10 mouse cellular contexts compared by ENCODE assay signal in the genomic region with DNA sequence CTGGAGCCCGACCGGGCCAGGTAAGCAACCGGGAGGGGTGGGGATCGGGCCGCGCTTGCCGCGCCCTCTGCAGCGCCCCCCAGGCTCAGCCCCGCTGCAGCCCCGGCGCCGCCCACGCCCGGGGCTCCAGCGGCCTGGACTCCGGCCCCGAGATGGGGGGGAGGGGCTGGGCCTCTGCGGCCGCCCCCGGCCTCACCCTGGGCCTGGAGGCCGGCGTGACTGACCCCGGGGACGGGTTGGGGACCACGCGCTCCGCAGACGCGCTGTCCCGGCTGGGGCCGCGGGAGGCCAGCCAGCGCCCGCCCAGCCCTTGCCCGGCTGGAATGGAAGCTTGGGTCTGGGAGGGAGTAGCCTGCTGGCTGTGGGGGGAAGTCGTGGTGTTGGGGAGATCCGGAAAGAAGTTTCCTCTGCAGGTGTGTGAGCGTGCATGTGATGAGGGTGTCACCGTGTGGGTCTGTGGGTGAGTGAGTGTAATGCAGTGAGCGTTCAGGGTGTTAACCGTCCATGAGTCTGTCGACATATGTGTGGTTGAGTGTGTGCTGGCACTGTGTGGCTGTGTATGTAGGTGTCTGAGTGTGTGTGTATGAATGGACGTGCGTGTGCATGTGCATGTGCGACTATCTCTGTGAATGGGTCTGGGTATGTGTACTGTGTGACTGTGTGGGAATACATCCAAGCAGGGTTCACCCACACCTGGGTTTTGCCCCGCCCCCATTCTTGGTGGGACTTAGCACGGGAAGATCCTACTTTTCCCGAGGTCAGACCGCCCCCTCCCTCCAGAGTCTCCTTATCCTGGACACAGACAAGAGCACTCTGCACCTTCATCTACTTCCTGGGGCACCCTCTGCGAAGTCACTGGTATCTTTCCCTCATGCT. TPM values are rescaled to one million over a fixed set of nuclear protein-coding genes. Genes with fewer than 3 reads are reported as not detected.
DNase-seq lines count a peak whose midpoint lies in the region; ATAC-seq lines count a peak whose summit lies in the region.
"Had no signal": no experiment of that assay in that cellular context is flagged by ENCODE, and none has a peak within 500 bp of the region (broad histone marks: within the 10 kb centered on the region; RNA-seq: fewer than 3 reads in every experiment).

No protein-coding gene starts in this region.

- no peak overlapping the region for H3K27ac ChIP-seq in forebrain, embryonic 11.5 days (ENCODE audit: low read depth, low read length)
- no peak overlapping the region for H3K27ac ChIP-seq in intestine, embryonic 14.5 days (ENCODE audit: low read depth)

- H3K27me3 ChIP-seq in forebrain, embryonic 11.5 days (ENCODE audit: control insufficient read depth, insufficient read depth, low read length), result peaks cover 27% of the 10 kb centered on the region
- H3K27me3 ChIP-seq in intestine, embryonic 14.5 days (replicated peaks; ENCODE audit: control insufficient read depth, insufficient read depth, low read length), result peaks cover 59% of the 10 kb centered on the region

- WGBS in forebrain, embryonic 11.5 days, result 3% methylated on average over 36 of the region's 51 CpGs
- 3% methylated on average over 43 of the region's 51 CpGs for WGBS in intestine, embryonic 14.5 days

- H3K36me3 ChIP-seq in forebrain, embryonic 11.5 days (ENCODE audit: control insufficient read depth, insufficient read depth, low read length), result no peaks in the 10 kb centered on the region
- H3K36me3 ChIP-seq in intestine, embryonic 14.5 days (ENCODE audit: control insufficient read depth, insufficient read depth, low read length), result no peaks in the 10 kb centered on the region
- H3K36me3 ChIP-seq: G1E had no signal

- H3K9ac ChIP-seq in forebrain, embryonic 11.5 days (ENCODE audit: low read length), result peak overlapping the region; percentile 80
- H3K9ac ChIP-seq in intestine, embryonic 14.5 days (ENCODE audit: low read length), result peak overlapping the region; percentile 41

- peaks cover 7% of the 10 kb centered on the region; the same call in 1 of the 2 replicates for H3K4me1 ChIP-seq in forebrain, embryonic 11.5 days (replicated peaks; ENCODE audit: control insufficient read depth, insufficient read depth, low read length)
- H3K4me1 ChIP-seq in intestine, embryonic 14.5 days (replicated peaks; ENCODE audit: control insufficient read depth, insufficient read depth, low read length), result no peaks in the 10 kb centered on the region; the same call in 1 of the 2 replicates

- ATAC-seq in forebrain, embryonic 11.5 days (replicated peaks; ENCODE audit: low FRiP score), result peak; percentile 53
- peak; percentile 63 for ATAC-seq in intestine, embryonic 14.5 days (replicated peaks; ENCODE audit: low FRiP score, low TSS enrichment, low read depth)
- ATAC-seq in megakaryocyte-erythroid progenitor cell, adult 5-6 weeks (replicated peaks; ENCODE audit: low FRiP score, low TSS enrichment, poor library complexity, severe bottlenecking), result peak; percentile 40; the same call in 1 of the 2 replicates

- peak overlapping the region; percentile 99 for H3K4me2 ChIP-seq in forebrain, embryonic 11.5 days (ENCODE audit: low read depth, low read length, severe bottlenecking)
- H3K4me2 ChIP-seq in intestine, embryonic 14.5 days (ENCODE audit: low read length), result peak overlapping the region; percentile 99

- peak overlapping the region; percentile 71 for H3K4me3 ChIP-seq in forebrain, embryonic 11.5 days (ENCODE audit: low read depth, low read length)
- peak overlapping the region; percentile 59 for H3K4me3 ChIP-seq in intestine, embryonic 14.5 days (ENCODE audit: low read depth, low read length)

- H3K9me3 ChIP-seq in forebrain, embryonic 11.5 days (ENCODE audit: control insufficient read depth, low read length), result no peaks in the 10 kb centered on the region
- no peaks in the 10 kb centered on the region for H3K9me3 ChIP-seq in intestine, embryonic 14.5 days (ENCODE audit: control insufficient read depth, low read length)

- peak; percentile 16 for DNase-seq in gastrocnemius, postnatal 10 days
- DNase-seq in gastrocnemius, postnatal 14 days, result no peak
- peak; percentile 2 for DNase-seq in thymus, postnatal 25 days
- no peak for DNase-seq in thymus, postnatal 10 days (ENCODE audit: low spot score in 2 of 2)
- DNase-seq in forebrain, embryonic 11.5 days (ENCODE audit: low spot score), result peak; percentile 78
- peak; percentile 67 for DNase-seq in intestine, embryonic 14.5 days (ENCODE audit: low spot score)
- DNase-seq in c-Kit-positive CD71-positive TER-119-positive erythroid progenitor cells, embryonic 14.5 days (ENCODE audit: low spot score), result no peak

- intact Hi-C loops in gastrocnemius, postnatal 14 days (cut with DNase I; ENCODE audit: low total_unique reads), result no loop called here

RNA-seq across cellular contexts. Expression of a gene that starts 0.6 kb away (rescaled TPM):
- total RNA-seq in gastrocnemius, postnatal 10 days (2021), result under 1 TPM; 0.68 to 0.78 TPM
- total RNA-seq in gastrocnemius, postnatal 14 days (2021), result under 1 TPM; 0.18 to 0.27 TPM
- polyA plus RNA-seq in forebrain, embryonic 11.5 days (2014; fragmentation: Nextera tagmentation; extraction: Ambion mirVana), result 3.1 and 4.2 TPM in 2 replicates
- polyA plus RNA-seq in intestine, embryonic 14.5 days (2014; fragmentation: Nextera tagmentation; extraction: Ambion mirVana), result 1.5 and 1.6 TPM in 2 replicates
- total RNA-seq in megakaryocyte-erythroid progenitor cell, adult 5-6 weeks (2014; fragmentation: Nextera tagmentation), result not detected in 2 replicates
- total RNA-seq in megakaryocyte-erythroid progenitor cell, adult 5-6 weeks (2017), result not detected in 2 replicates
- total RNA-seq: hematopoietic stem cell, adult 5-6 weeks had no signal
- polyA plus RNA-seq: G1E had no signal

RNA-seq across cellular contexts. Expression of a gene that starts 46.1 kb away (rescaled TPM):
- total RNA-seq in gastrocnemius, postnatal 10 days (2021), result 1 to 10 TPM; 1.1 to 1.5 TPM
- 1 to 10 TPM in 1 of 2 experiments, under 1 TPM in 1; 0.94 to 1.1 TPM for total RNA-seq in gastrocnemius, postnatal 14 days (2021)
- polyA plus RNA-seq in forebrain, embryonic 11.5 days (2014; fragmentation: Nextera tagmentation; extraction: Ambion mirVana), result 11.8 and 12.6 TPM in 2 replicates
- 19.2 and 25.2 TPM in 2 replicates for polyA plus RNA-seq in intestine, embryonic 14.5 days (2014; fragmentation: Nextera tagmentation; extraction: Ambion mirVana)
- total RNA-seq in megakaryocyte-erythroid progenitor cell, adult 5-6 weeks (2014; fragmentation: Nextera tagmentation), result 5.3 and 8.9 TPM in 2 replicates
- total RNA-seq in megakaryocyte-erythroid progenitor cell, adult 5-6 weeks (2017), result 6.2 and 7.9 TPM in 2 replicates

Comparison
In these comparisons a context has a peak if more than half of its experiments do, and no peak if none do; other contexts are left out.
1. DNase-seq: peak in gastrocnemius, postnatal 10 days (single experiment), thymus, postnatal 25 days (single experiment), forebrain, embryonic 11.5 days (single experiment) and intestine, embryonic 14.5 days (single experiment); none in gastrocnemius, postnatal 14 days (single experiment), thymus, postnatal 10 days (0 of 2) and c-Kit-positive CD71-positive TER-119-positive erythroid progenitor cells, embryonic 14.5 days (single experiment).
2. Peak in every context shown above with its lines, with median percentiles within 50 percentile points of each other: ATAC-seq.